Mouse (Mus musculus) E14TG2a.4 (cell line): ENCODE measurements at regions not wholly inside any gene's neighbourhood (a gene's known extent, or its start where the extent isn't known, plus 50 kb on each side); places are given as distances from the start of the nearest gene placed in this dataset.

Experiments
- CTCF ChIP-seq: conservative IDR thresholded peaks from 2 replicates; pipeline ENCODE4 v1.5.1; 2014; ENCODE audit warnings: low read length
- NANOG ChIP-seq: IDR thresholded peaks from 2 replicates; pipeline ENCODE4 v1.6.1; 2014; ENCODE audit warnings: borderline replicate concordance, low read length, mixed read lengths
- POU5F1 ChIP-seq: IDR thresholded peaks from 2 replicates; pipeline ENCODE4 v1.6.1; 2014; ENCODE audit warnings: low read length, borderline replicate concordance

DNA sequence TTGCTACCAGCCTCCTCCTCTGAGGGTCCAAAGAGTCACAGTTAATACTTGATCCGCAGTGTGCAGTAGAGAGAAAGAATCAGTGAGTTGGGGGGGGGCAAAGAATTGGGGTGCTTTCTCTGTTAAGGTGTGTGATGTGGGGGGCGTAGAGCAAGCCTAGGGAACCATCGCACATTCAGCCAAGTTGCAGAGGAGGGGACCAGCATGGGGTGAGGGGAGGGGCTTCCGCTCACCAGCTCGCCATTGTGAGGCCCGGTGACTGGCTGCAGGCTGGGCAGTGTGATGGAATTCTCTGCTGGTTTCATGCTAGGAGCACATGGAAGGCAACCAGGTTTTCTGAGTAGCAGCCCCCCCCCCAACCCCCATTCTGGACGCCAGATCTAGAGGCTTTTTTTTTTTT is 216.2 kb downstream of the Vrk1 start:
- TF ChIP-seq CTCF (no peak), NANOG (no peak), POU5F1 (no peak)
